Mouse (Mus musculus): Measurements from ENCODE around the gene Rexo2. TPM values are rescaled to one million over a fixed set of nuclear protein-coding genes. Genes with fewer than 3 reads are reported as not detected.
A peak's percentile ranks its signal among the peaks of the same experiment; 100 is the strongest.
"Not testable (repeated sequence)": the region's sequence is repeated elsewhere in the genome, so short reads cannot be mapped to it uniquely, and the experiment has no call there.

Rexo2 gene
- polyA plus RNA-seq (2021): 166 TPM

GRCm38 (mm10) chr9:48480411-48481213, at the start of gene Rexo2:
Gene Rexo2 (minus strand): TSS chr9:48480623.
- ChIA-PET POLR2A (interaction anchor here (0.7 to 0.8 kb wide), 4 partner anchors 10 to 106 kb away, joined by 3 to 7 read pairs (median 4); no protein-coding TSS in a partner anchor), CTCF (no interaction called here)
- DNase-seq (ENCODE audit: low read depth, low spot score) (peak; percentile 58), ATAC-seq (peak; percentile 97)
- no peak for TF ChIP-seq CTCF (IDR thresholded peaks at IDR 0.05)
- in situ Hi-C loops (cut with MboI; ENCODE audit: low pct_unique_long_range_greater_than_20kb): no loop called here
- no peaks in the 10 kb centered on the region for H3K27me3 ChIP-seq

DNA sequence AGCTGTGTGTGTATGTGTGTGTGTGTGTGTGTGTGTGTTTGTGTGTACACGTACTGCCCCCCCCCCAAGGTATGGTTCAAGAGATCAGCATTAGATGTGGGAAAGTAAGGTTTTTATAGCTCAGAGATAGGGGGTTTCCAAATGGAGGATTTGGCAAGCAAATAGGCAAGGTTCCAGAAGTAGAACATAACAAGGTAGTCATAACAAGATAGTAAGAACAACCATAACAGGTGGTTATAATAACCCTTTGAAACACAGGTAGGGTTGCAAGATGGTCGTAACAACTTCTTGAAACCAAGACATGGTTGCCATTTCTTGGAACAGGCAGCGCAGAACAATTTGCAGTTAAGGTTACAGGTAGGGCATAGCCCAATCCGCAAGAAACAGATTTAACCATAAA, 46.1 kb upstream of the Rexo2 start:
- in situ Hi-C loops (cut with MboI; ENCODE audit: low pct_unique_long_range_greater_than_20kb): no loop called here
- POLR2A ChIA-PET: no interaction called here
- CTCF ChIA-PET: no interaction called here
- H3K27me3 ChIP-seq: peaks cover 8% of the 10 kb centered on the region
- ATAC-seq (no peak), DNase-seq (ENCODE audit: low read depth, low spot score) (no peak)
- TF ChIP-seq CTCF (IDR thresholded peaks at IDR 0.05): no peak

DNA sequence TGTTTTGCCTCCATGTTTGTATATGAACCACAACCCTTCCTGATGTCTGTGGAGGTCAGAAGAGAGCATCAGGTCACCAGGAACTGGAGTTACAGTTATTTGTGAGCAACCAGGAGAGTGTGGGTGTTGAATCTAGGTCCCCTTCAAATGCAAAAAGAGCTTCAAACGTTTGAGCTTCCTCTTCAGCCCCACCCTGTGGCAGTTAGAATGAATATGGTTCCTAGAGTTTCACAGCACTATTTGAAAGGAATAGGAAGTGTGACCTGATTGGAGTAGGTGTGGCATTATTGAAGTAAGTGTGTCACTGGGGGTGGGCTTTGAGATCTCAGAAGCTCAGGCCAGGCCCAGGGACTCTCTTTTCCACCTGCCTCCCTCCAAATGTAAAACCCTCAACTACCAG, 45.1 kb upstream of the Rexo2 start:
- ChIA-PET POLR2A (interaction anchor here (0.6 kb wide), 1 partner anchor 10 kb away, joined by 6 read pairs; no protein-coding TSS in a partner anchor), CTCF (no interaction called here)
- no peak for DNase-seq (ENCODE audit: low read depth, low spot score)
- TF ChIP-seq CTCF (IDR thresholded peaks at IDR 0.05): no peak
- no peak for ATAC-seq
- peaks cover 8% of the 10 kb centered on the region for H3K27me3 ChIP-seq
- in situ Hi-C loops (cut with MboI; ENCODE audit: low pct_unique_long_range_greater_than_20kb): no loop called here

DNA sequence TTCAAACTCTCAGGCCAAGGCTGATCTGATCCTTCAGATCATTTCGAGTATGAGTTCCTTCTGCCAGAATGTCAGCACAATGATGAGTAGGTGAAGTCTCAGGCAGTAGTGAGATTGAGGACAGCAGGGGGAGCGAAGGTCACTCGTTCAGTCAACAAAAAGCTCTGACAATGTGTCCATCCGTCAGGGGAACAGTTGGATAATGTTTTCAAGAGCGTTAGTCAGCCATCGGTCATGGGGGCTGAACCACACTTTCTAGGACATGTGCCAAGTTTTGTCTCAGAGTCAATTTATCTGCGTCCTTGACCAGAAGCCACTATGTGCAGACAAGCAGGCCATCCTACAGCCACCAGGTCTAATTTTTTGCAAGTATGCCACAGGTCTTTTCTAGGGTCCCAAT, 40.0 kb upstream of the Rexo2 start:
- DNase-seq (ENCODE audit: low read depth, low spot score); ATAC-seq; POLR2A ChIA-PET; in situ Hi-C loops (cut with MboI; ENCODE audit: low pct_unique_long_range_greater_than_20kb); CTCF ChIA-PET; H3K27me3 ChIP-seq: not testable (repeated sequence)

GRCm38 (mm10) chr9:48517372-48518130, 37.1 kb upstream of the Rexo2 start:
- no peak for DNase-seq (ENCODE audit: low read depth, low spot score)
- ATAC-seq: no peak
- no peak for TF ChIP-seq CTCF (IDR thresholded peaks at IDR 0.05)

DNA sequence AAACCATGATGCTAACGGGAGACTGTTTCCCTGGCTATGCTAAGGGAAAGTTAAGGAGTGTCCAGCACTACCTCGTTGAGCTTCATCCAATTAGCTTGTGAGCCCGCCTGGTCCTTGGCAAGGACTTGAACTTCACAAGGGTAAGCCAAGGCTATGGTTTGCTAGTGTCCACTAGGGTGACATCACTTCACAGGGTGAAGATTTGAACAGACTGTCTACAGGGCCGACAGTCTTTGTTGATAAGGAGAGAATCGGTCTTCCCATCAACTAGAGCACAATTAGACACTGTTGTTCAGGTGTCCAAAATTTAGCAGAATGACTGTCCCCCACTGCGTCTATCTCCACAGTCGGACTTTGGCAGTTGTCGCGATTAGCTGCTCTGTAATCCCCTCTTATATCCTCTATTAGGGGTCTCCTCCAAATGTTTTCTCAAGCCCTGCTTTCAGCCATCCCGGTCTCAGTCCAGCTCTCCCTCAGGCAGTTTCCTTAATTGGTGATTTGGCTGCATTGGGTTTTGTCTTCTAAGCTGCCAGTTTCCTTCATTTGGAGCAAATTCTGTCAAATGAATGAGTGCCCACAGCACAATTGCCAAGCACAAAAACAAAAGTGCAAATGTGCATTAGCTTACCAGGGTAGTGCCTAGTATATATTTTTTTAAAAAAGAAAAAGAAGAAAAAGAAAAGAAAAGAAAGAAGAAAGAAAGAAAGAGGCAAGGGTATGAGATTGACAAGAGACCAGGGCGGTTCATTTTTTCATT, 36.4 kb upstream of the Rexo2 start:
- ChIA-PET POLR2A (no interaction called here), CTCF (interaction anchor here (1.2 to 1.4 kb wide), 2 partner anchors 11 to 15 kb away, joined by 4 to 6 read pairs; no protein-coding TSS in a partner anchor)
- in situ Hi-C loops (cut with MboI; ENCODE audit: low pct_unique_long_range_greater_than_20kb): no loop called here
- H3K27me3 ChIP-seq: peaks cover 5% of the 10 kb centered on the region
- TF ChIP-seq CTCF (IDR thresholded peaks at IDR 0.05): no peak
- DNase-seq (ENCODE audit: low read depth, low spot score): no peak
- no peak for ATAC-seq

More at GRCm38 (mm10) chr9:48517372-48518130, 37.1 kb upstream of the Rexo2 start:
- ChIA-PET CTCF (interaction anchor here (1.2 to 1.4 kb wide), 2 partner anchors 11 to 14 kb away, joined by 4 to 6 read pairs; no protein-coding TSS in a partner anchor), POLR2A (no interaction called here)
- in situ Hi-C loops (cut with MboI; ENCODE audit: low pct_unique_long_range_greater_than_20kb): no loop called here
- peaks cover 5% of the 10 kb centered on the region for H3K27me3 ChIP-seq

- DNase-seq (ENCODE audit: low read depth, low spot score): no peak
- CTCF ChIA-PET: no interaction called here
- in situ Hi-C loops (cut with MboI; ENCODE audit: low pct_unique_long_range_greater_than_20kb): no loop called here
Observed at GRCm38 (mm10) chr9:48515332-48515731, 34.9 kb upstream of the Rexo2 start.

GRCm38 (mm10) chr9:48510134-48510533, 29.7 kb upstream of the Rexo2 start:
- peaks cover 16% of the 10 kb centered on the region for H3K27me3 ChIP-seq
- ATAC-seq (no peak), DNase-seq (ENCODE audit: low read depth, low spot score) (no peak)
- in situ Hi-C loops (cut with MboI; ENCODE audit: low pct_unique_long_range_greater_than_20kb): no loop called here
- POLR2A ChIA-PET: interaction anchor here (0.6 kb wide), 2 partner anchors 29 to 1842 kb away, joined by 3 to 5 read pairs; no protein-coding TSS in a partner anchor
- CTCF ChIA-PET: no interaction called here
- no peak for TF ChIP-seq CTCF (IDR thresholded peaks at IDR 0.05)

More at GRCm38 (mm10) chr9:48515332-48515731, 34.9 kb upstream of the Rexo2 start:
- no peak for ATAC-seq
- peaks cover 8% of the 10 kb centered on the region for H3K27me3 ChIP-seq
- TF ChIP-seq CTCF (IDR thresholded peaks at IDR 0.05): no peak
- POLR2A ChIA-PET: interaction anchor here (0.6 to 1.0 kb wide), 2 partner anchors 10 to 199 kb away, joined by 3 to 6 read pairs; no protein-coding TSS in a partner anchor

DNA sequence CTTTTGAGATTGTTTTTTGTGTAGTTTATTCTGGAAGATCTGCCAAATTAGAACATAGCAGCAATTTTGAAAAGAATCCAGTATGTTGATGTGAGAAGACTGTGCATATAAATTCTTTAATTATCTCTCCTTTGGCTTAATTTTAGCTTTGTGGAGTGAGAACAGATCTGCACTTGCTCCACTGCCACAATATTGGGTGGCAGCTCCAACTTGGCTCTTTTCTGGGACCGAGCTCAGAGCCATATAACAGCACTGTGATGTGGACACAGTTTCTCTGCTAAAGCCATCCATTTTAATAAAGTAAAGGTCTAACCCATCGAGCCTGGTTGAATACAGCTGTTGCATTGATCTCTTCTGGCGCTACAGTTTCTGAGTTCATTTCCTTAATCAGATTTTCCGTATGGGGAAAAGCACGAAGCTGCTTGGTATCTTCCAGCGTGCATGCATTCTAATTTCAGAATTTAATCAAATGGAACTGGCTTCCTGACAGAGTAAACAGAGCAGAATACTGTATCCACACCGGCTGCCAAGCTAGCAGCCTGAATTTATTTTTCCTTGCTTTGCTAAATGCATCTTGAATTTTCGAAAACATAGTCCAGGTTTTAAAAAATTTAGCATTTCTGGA, 24.4 kb upstream of the Rexo2 start:
- CTCF ChIA-PET: no interaction called here
- TF ChIP-seq CTCF (IDR thresholded peaks at IDR 0.05): no peak
- no peak for ATAC-seq
- DNase-seq (ENCODE audit: low read depth, low spot score): no peak
- POLR2A ChIA-PET: no interaction called here
- in situ Hi-C loops (cut with MboI; ENCODE audit: low pct_unique_long_range_greater_than_20kb): no loop called here
- peaks cover 26% of the 10 kb centered on the region for H3K27me3 ChIP-seq

- ChIA-PET POLR2A (no interaction called here), CTCF (no interaction called here)
- TF ChIP-seq CTCF (IDR thresholded peaks at IDR 0.05): no peak
- no peak for DNase-seq (ENCODE audit: low read depth, low spot score)
- in situ Hi-C loops (cut with MboI; ENCODE audit: low pct_unique_long_range_greater_than_20kb): no loop called here
- no peak for ATAC-seq
- peaks cover 26% of the 10 kb centered on the region for H3K27me3 ChIP-seq
Observed at GRCm38 (mm10) chr9:48503001-48503400, 22.6 kb upstream of the Rexo2 start.

Measured in Patski (cell line).